Mouse (Mus musculus): Measurements from ENCODE around the gene Usp39.

GRCm38 (mm10) chr6:72319019-72319418 lies 26.0 kb downstream of the Usp39 start:
- TF ChIP-seq CTCF (IDR thresholded peaks at IDR 0.05; ENCODE audit: low read depth) (peak; percentile 73), EP300 (optimal IDR thresholded peaks at IDR 0.05) (no peak)

Data from stomach, postnatal 0 days (tissue).